Mouse (Mus musculus): ENCODE results near the gene Slc25a42. TPM values are rescaled to one million over a fixed set of nuclear protein-coding genes. Genes with fewer than 3 reads are reported as not detected.

Gene Slc25a42
- polyA plus RNA-seq (2015; fragmentation: Nextera tagmentation; extraction: Ambion mirVana) = 5.8 and 6.0 TPM in 2 replicates

DNA sequence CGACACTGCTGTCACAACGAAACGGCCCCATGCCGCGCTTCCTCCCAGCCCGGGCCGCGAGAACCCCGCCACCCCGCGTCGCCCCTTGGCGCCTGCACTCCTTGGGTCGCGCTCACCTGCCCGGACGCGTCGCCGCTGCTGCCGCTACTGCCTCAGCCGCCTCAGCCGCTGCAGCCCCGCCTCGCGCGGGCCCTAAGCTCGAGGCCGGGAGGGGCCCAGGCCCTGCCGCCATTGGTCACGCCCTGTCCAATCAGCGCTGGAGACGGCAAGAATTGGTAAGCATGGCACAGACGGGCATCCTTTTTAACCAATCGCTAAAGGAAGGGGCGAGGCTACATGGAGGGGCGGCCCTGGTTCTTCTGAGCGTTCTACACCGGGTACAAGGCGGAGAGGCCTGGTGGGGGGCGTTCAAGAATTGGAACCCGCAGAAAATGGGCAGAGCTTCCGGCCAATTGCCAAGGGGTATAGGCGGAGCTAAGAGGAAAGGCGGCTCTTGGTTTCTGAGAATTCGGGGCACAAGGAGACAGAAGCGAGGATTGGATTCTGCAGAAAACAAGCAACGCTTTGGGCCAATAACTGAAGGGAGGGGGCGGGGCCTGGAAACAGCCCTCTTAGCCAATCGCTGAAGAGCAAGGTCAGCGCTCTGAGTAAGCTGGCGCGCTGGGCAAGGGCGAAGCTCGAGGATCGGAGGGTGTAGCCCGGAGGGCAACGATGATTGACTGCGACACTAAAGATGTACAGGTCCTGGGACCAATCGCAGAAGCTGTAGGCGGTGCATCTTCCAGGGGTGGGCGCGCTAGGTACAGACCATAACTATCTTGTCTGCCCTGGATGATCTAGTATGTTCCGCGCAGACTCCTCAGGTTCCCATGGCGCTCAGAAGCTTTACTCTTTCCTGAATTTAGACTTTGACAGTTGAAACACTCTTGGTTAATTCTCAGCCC is at the start of gene Slc25a42:
Gene Slc25a42, minus strand, starts transcription at position 194 of the 944 bp plus-strand sequence.
- peak within 1 kb of the TSS; percentile 29; the same call in 1 of the 2 replicates for H3K27ac ChIP-seq
- peak within 1 kb of the TSS; percentile 59 for H3K9ac ChIP-seq
- peak within 1 kb of the TSS; percentile 99 for H3K4me2 ChIP-seq (replicated peaks)
- peaks cover 11% of the 10 kb centered on the region for H3K4me1 ChIP-seq (replicated peaks)
- H3K4me3 ChIP-seq (replicated peaks) = peak within 1 kb of the TSS; percentile 59
- under 1% methylated on average over 66 of the region's 66 CpGs for WGBS
- no peaks in the 10 kb centered on the region for H3K27me3 ChIP-seq (replicated peaks)
- H3K9me3 ChIP-seq = no peaks in the 10 kb centered on the region
- H3K36me3 ChIP-seq = no peaks in the 10 kb centered on the region
- peak; percentile 98 for ATAC-seq

GRCm38 (mm10) chr8:70259043-70259442 is 46.9 kb upstream of the Slc25a42 start:
- Histone ChIP-seq H3K27ac (no peak overlapping the region), H3K4me3 (replicated peaks) (no peak overlapping the region), H3K27me3 (replicated peaks) (no peaks in the 10 kb centered on the region), H3K4me1 (replicated peaks) (no peaks in the 10 kb centered on the region), H3K9me3 (no peaks in the 10 kb centered on the region), H3K4me2 (replicated peaks) (no peak overlapping the region), H3K9ac (no peak overlapping the region), H3K36me3 (peaks cover 45% of the 10 kb centered on the region)
- 74% methylated on average over 2 of the region's 2 CpGs for WGBS
- ATAC-seq = no peak

DNA sequence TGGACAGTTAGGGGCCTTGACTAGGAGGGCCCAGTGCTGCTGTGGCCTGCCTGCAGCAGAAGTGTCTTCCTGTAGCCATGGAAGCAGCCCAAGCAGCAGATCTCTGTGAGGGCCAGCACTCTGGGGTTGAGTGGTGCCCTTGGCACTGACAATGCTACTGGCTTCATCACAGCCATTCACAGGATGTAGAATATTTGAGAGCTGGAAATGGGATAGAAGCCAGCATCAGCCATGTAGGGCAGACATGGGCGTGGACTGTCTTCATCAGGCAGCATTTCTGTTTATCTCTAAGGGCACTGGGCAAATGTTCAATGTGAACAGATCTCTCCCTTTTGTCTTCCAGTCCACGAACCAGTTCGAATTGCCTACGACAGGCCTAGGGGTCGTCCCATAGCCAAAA is 46.5 kb upstream of the Slc25a42 start:
- H3K36me3 ChIP-seq = peaks cover 45% of the 10 kb centered on the region
- ATAC-seq = no peak

GRCm38 (mm10) chr8:70257456-70257855 is 45.4 kb upstream of the Slc25a42 start:
- Histone ChIP-seq H3K4me3 (replicated peaks) (no peak overlapping the region), H3K27me3 (replicated peaks) (no peaks in the 10 kb centered on the region), H3K4me1 (replicated peaks) (no peaks in the 10 kb centered on the region), H3K36me3 (peaks cover 46% of the 10 kb centered on the region), H3K4me2 (replicated peaks) (no peak overlapping the region), H3K9me3 (no peaks in the 10 kb centered on the region), H3K9ac (no peak overlapping the region), H3K27ac (no peak overlapping the region)
- WGBS = 79% methylated on average over 3 of the region's 3 CpGs
- ATAC-seq = no peak

More for the DNA sequence above, 46.5 kb upstream of the Slc25a42 start:
- H3K9ac ChIP-seq = no peak overlapping the region
- no peak overlapping the region for H3K4me2 ChIP-seq (replicated peaks)
- no peaks in the 10 kb centered on the region for H3K4me1 ChIP-seq (replicated peaks)
- H3K4me3 ChIP-seq (replicated peaks) = no peak overlapping the region
- no peaks in the 10 kb centered on the region for H3K9me3 ChIP-seq
- no peak overlapping the region for H3K27ac ChIP-seq
- 90% methylated on average over 5 of the region's 5 CpGs for WGBS
- H3K27me3 ChIP-seq (replicated peaks) = no peaks in the 10 kb centered on the region

DNA sequence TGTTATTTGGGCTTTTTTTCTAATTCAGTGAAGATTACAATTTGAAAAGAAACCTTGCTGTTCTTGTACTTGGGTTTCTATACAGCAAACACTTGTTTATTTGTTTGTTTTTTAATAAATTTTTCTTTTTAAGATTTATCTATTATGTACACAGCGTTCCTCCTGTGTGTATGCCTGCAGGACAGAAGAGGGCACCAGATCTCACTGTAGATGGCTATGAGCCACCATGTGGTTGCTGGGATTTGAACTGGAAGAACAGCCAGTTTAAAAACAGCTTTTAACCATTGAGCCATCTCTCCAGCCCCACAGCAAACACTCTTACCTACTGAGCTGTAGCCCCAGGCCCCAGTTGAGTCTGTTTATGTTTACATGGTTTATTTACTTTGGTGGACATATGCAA is 42.5 kb upstream of the Slc25a42 start:
- no peaks in the 10 kb centered on the region for H3K27me3 ChIP-seq (replicated peaks)
- no peaks in the 10 kb centered on the region for H3K4me1 ChIP-seq (replicated peaks)
- ATAC-seq = no peak
- no peaks in the 10 kb centered on the region for H3K9me3 ChIP-seq
- peaks cover 50% of the 10 kb centered on the region for H3K36me3 ChIP-seq
- H3K9ac ChIP-seq = no peak overlapping the region
- H3K4me3 ChIP-seq (replicated peaks) = no peak overlapping the region
- 79% methylated on average over 1 of the region's 1 CpGs for WGBS
- no peak overlapping the region for H3K4me2 ChIP-seq (replicated peaks)
- H3K27ac ChIP-seq = no peak overlapping the region

- Histone ChIP-seq H3K4me2 (replicated peaks) (no peak overlapping the region), H3K36me3 (peaks cover 45% of the 10 kb centered on the region), H3K9ac (no peak overlapping the region), H3K4me3 (replicated peaks) (no peak overlapping the region), H3K27ac (no peak overlapping the region), H3K9me3 (no peaks in the 10 kb centered on the region), H3K4me1 (replicated peaks) (no peaks in the 10 kb centered on the region), H3K27me3 (replicated peaks) (no peaks in the 10 kb centered on the region)
- no peak for ATAC-seq
- 94% methylated on average over 3 of the region's 3 CpGs for WGBS
Observed at GRCm38 (mm10) chr8:70247841-70248240, 35.7 kb upstream of the Slc25a42 start.

- Histone ChIP-seq H3K9ac (no peak overlapping the region), H3K27me3 (replicated peaks) (no peaks in the 10 kb centered on the region), H3K4me1 (replicated peaks) (no peaks in the 10 kb centered on the region), H3K4me3 (replicated peaks) (no peak overlapping the region), H3K27ac (no peak overlapping the region), H3K36me3 (peaks cover 41% of the 10 kb centered on the region), H3K9me3 (no peaks in the 10 kb centered on the region), H3K4me2 (replicated peaks) (no peak overlapping the region)
- no peak for ATAC-seq
- WGBS = 92% methylated on average over 6 of the region's 6 CpGs
Observed at GRCm38 (mm10) chr8:70246622-70247021, 34.5 kb upstream of the Slc25a42 start.

DNA sequence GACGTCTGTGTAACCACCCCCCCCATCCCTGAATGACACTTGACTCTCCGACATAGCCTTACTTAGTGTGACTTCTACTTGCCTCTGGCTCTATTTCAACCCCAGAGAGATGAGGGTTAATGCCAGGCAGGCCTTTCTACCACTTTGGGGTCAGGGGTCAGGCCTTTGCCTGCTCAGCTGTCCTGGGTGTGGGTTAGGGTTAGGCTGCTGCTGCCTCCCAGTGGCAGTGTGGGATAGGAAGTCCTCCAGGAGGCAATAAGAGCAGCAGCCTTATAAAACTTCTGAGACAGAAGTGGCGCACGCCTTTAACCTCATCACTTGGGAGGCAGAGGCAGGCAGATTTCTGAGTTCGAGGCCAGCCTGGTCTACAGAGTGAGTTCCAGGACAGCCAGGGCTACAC is 28.5 kb upstream of the Slc25a42 start:
- WGBS = 87% methylated on average over 5 of the region's 5 CpGs
- no peak overlapping the region for H3K4me3 ChIP-seq (replicated peaks)
- peaks cover 47% of the 10 kb centered on the region for H3K36me3 ChIP-seq
- no peak overlapping the region for H3K4me2 ChIP-seq (replicated peaks)
- H3K4me1 ChIP-seq (replicated peaks) = peaks cover 1% of the 10 kb centered on the region; the same call in 1 of the 2 replicates
- H3K9me3 ChIP-seq = no peaks in the 10 kb centered on the region
- no peak overlapping the region for H3K27ac ChIP-seq
- no peaks in the 10 kb centered on the region for H3K27me3 ChIP-seq (replicated peaks)
- no peak for ATAC-seq
- no peak overlapping the region for H3K9ac ChIP-seq

- H3K27me3 ChIP-seq (replicated peaks) = no peaks in the 10 kb centered on the region
- no peaks in the 10 kb centered on the region for H3K9me3 ChIP-seq
- H3K4me3 ChIP-seq (replicated peaks) = no peak overlapping the region
- H3K36me3 ChIP-seq = peaks cover 36% of the 10 kb centered on the region
- no peak for ATAC-seq
- H3K4me1 ChIP-seq (replicated peaks) = peaks cover 14% of the 10 kb centered on the region
- H3K4me2 ChIP-seq (replicated peaks) = no peak overlapping the region
- H3K27ac ChIP-seq = no peak overlapping the region
- WGBS = 81% methylated on average over 2 of the region's 2 CpGs
- H3K9ac ChIP-seq = no peak overlapping the region
Observed at GRCm38 (mm10) chr8:70237842-70238241, 25.7 kb upstream of the Slc25a42 start.

DNA sequence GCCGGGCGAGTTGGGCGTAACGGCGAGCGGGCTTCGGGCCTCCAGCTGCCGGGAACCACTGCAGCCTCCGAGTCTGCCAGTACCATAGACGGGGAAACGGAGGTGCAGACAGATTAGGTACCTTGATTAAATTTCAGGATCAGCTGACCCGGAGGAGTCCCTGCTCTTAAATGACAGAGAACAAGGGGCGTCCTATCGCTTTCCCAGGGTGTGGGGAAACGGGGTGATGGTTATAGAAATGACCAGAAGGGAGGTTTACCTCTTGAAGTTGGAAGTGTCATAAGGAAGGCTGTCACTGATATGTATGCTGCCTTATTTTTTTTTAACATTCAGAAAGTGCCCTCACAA is 22.6 kb upstream of the Slc25a42 start:
- H3K9me3 ChIP-seq = no peaks in the 10 kb centered on the region
- peaks cover 14% of the 10 kb centered on the region for H3K4me1 ChIP-seq (replicated peaks)
- peak overlapping the region; percentile 85 for H3K9ac ChIP-seq
- WGBS = 0% methylated on average over 15 of the region's 15 CpGs
- H3K27me3 ChIP-seq (replicated peaks) = no peaks in the 10 kb centered on the region
- peak overlapping the region; percentile 65 for H3K4me2 ChIP-seq (replicated peaks)
- no peak for ATAC-seq
- peaks cover 28% of the 10 kb centered on the region for H3K36me3 ChIP-seq
- H3K27ac ChIP-seq = peak overlapping the region; percentile 91
- H3K4me3 ChIP-seq (replicated peaks) = peak overlapping the region; percentile 83

- no peaks in the 10 kb centered on the region for H3K27me3 ChIP-seq (replicated peaks)
- H3K36me3 ChIP-seq = peaks cover 32% of the 10 kb centered on the region
- under 1% methylated on average over 67 of the region's 67 CpGs for WGBS
- H3K4me3 ChIP-seq (replicated peaks) = peak within 1 kb of the TSS; percentile 83
- H3K4me2 ChIP-seq (replicated peaks) = peak within 1 kb of the TSS; percentile 90
- H3K9ac ChIP-seq = peak within 1 kb of the TSS; percentile 85
- ATAC-seq = peak; percentile 98
- H3K9me3 ChIP-seq = no peaks in the 10 kb centered on the region
- peaks cover 14% of the 10 kb centered on the region for H3K4me1 ChIP-seq (replicated peaks)
- peak within 1 kb of the TSS; percentile 95 for H3K27ac ChIP-seq
Observed at GRCm38 (mm10) chr8:70234080-70234780, 22.1 kb upstream of the Slc25a42 start, which contains the start of the genes Sugp2 and Armc6. TSS of gene Sugp2 (plus strand) at chr8:70234226. TSS of gene Armc6 (minus strand) at chr8:70234466.

GRCm38 (mm10) chr8:70233606-70234005 is 21.5 kb upstream of the Slc25a42 start:
- Histone ChIP-seq H3K9ac (peak overlapping the region; percentile 85), H3K27me3 (replicated peaks) (no peaks in the 10 kb centered on the region), H3K9me3 (no peaks in the 10 kb centered on the region), H3K4me2 (replicated peaks) (peak overlapping the region; percentile 90), H3K36me3 (peaks cover 29% of the 10 kb centered on the region), H3K4me1 (replicated peaks) (peaks cover 14% of the 10 kb centered on the region), H3K27ac (no peak overlapping the region), H3K4me3 (replicated peaks) (peak overlapping the region; percentile 83)
- 6% methylated on average over 13 of the region's 13 CpGs for WGBS
- ATAC-seq = 0 out of 2 replicates have a peak, but pooled peaks have one; percentile 7
